Mouse (Mus musculus) forebrain, embryonic 16.5 days (tissue): Measurements from ENCODE around the gene Crim1. TPM values are rescaled to one million over a fixed set of nuclear protein-coding genes. Genes with fewer than 3 reads are reported as not detected.
A peak's percentile ranks its signal among the peaks of the same experiment; 100 is the strongest.

Source experiments
- ATAC-seq: fragments of 200-750 bp; cut with Nextera tagmentation; 2 replicates; pipeline ENCODE4 v1.8.0; 2017; ENCODE audit warnings: mild to moderate bottlenecking, moderate library complexity
- H3K27ac ChIP-seq: fragments of 300-500 bp; sonication (generic); 2 replicates; pipeline ENCODE4 v1.5.1; 2014; ENCODE audit warnings: low read length, control low read depth
- H3K27me3 ChIP-seq: fragments of 300-500 bp; sonication (generic); replicated peaks from 2 replicates; pipeline ENCODE4 v1.6.1; 2014; ENCODE audit warnings: low read length; ENCODE audit not compliant: control insufficient read depth, insufficient read depth
- H3K36me3 ChIP-seq: fragments of 300-500 bp; sonication (generic); 2 replicates; pipeline ENCODE4 v1.6.1; 2014; ENCODE audit not compliant: control insufficient read depth, insufficient read depth
- H3K4me1 ChIP-seq: fragments of 300-500 bp; sonication (generic); replicated peaks from 2 replicates; pipeline ENCODE4 v1.6.1; 2014; ENCODE audit warnings: low read length; ENCODE audit not compliant: control insufficient read depth, insufficient read depth
- H3K4me2 ChIP-seq: fragments of 300-500 bp; sonication (generic); 2 replicates; pipeline ENCODE4 v1.6.1; 2014; ENCODE audit warnings: mild to moderate bottlenecking, low read length, control low read depth
- H3K4me3 ChIP-seq: fragments of 300-500 bp; sonication (generic); replicated peaks from 2 replicates; pipeline ENCODE4 v1.5.1; 2014; ENCODE audit warnings: mild to moderate bottlenecking, low read length, control low read depth
- H3K9ac ChIP-seq: fragments of 300-500 bp; sonication (generic); replicated peaks from 2 replicates; pipeline ENCODE4 v1.6.1; 2014; ENCODE audit warnings: low read depth, low read length, control low read depth
- H3K9me3 ChIP-seq: fragments of 300-500 bp; sonication (generic); 2 replicates; pipeline ENCODE4 v1.6.1; 2016; ENCODE audit warnings: low read length; ENCODE audit not compliant: control insufficient read depth
- WGBS: fragments of 180-500 bp; shearing (Covaris S2); extraction: QIAGEN DNeasy Blood & Tissue Kit; methylation state at CpG from one replicate; pipeline ENCODE4 v1.1.7; 2014; 5-methylcytosine and 5-hydroxymethylcytosine counted together
- polyA plus RNA-seq: library from polyadenylated mRNA; unstranded; fragments of >200 nt; fragmentation: Nextera tagmentation; extraction: Ambion mirVana; gene quantifications from 2 replicates; pipeline ENCODE4 v1.2.1, GENCODE M21; 2015

Crim1 gene
- polyA plus RNA-seq, 1 experiment from 2014 or later: 9.9 TPM

- Histone ChIP-seq H3K9me3 (no peaks in the 10 kb centered on the region), H3K36me3 (no peaks in the 10 kb centered on the region), H3K9ac (no peak overlapping the region), H3K4me1 (no peaks in the 10 kb centered on the region), H3K4me2 (no peak overlapping the region), H3K27me3 (no peaks in the 10 kb centered on the region), H3K4me3 (no peak overlapping the region), H3K27ac (no peak overlapping the region)
- 71% methylated on average over 8 of the region's 8 CpGs for whole genome bisulfite sequencing
- no peak; the same call in 1 of the 2 replicates for ATAC-seq
Measured at GRCm38 (mm10) chr17:78298967-78299540, 99.0 kb downstream of the Crim1 start.

GRCm38 (mm10) chr17:78303053-78303452 lies 103.0 kb downstream of the Crim1 start:
- no peak overlapping the region for H3K9ac ChIP-seq
- no peaks in the 10 kb centered on the region for H3K9me3 ChIP-seq
- H3K36me3 ChIP-seq: no peaks in the 10 kb centered on the region
- no peak overlapping the region for H3K27ac ChIP-seq
- H3K4me1 ChIP-seq: no peaks in the 10 kb centered on the region
- 84% methylated on average over 2 of the region's 2 CpGs for WGBS
- no peak for ATAC-seq
- H3K4me3 ChIP-seq: no peak overlapping the region
- H3K27me3 ChIP-seq: no peaks in the 10 kb centered on the region
- H3K4me2 ChIP-seq: no peak overlapping the region

- ATAC-seq: no peak
- H3K36me3 ChIP-seq: no peaks in the 10 kb centered on the region
- 89% methylated on average over 13 of the region's 13 CpGs for WGBS
Measured at GRCm38 (mm10) chr17:78304059-78304458, 104.0 kb downstream of the Crim1 start.

GRCm38 (mm10) chr17:78306434-78306833 lies 106.4 kb downstream of the Crim1 start:
- H3K9ac ChIP-seq: no peak overlapping the region
- H3K4me1 ChIP-seq: no peaks in the 10 kb centered on the region
- H3K4me2 ChIP-seq: no peak overlapping the region
- 94% methylated on average over 9 of the region's 9 CpGs for WGBS
- ATAC-seq: no peak
- H3K9me3 ChIP-seq: 0 out of 2 replicates have a peak, but pooled peaks cover 2% of the 10 kb centered on the region
- H3K36me3 ChIP-seq: no peaks in the 10 kb centered on the region
- H3K27ac ChIP-seq: no peak overlapping the region
- H3K4me3 ChIP-seq: no peak overlapping the region
- H3K27me3 ChIP-seq: no peaks in the 10 kb centered on the region

More at GRCm38 (mm10) chr17:78304059-78304458, 104.0 kb downstream of the Crim1 start:
- Histone ChIP-seq H3K9ac (no peak overlapping the region), H3K4me1 (no peaks in the 10 kb centered on the region), H3K27ac (no peak overlapping the region), H3K9me3 (no peaks in the 10 kb centered on the region), H3K4me3 (no peak overlapping the region), H3K27me3 (no peaks in the 10 kb centered on the region), H3K4me2 (no peak overlapping the region)

GRCm38 (mm10) chr17:78308221-78308620 lies 108.2 kb downstream of the Crim1 start:
- H3K9me3 ChIP-seq: 0 out of 2 replicates have a peak, but pooled peaks cover 2% of the 10 kb centered on the region
- no peak overlapping the region for H3K27ac ChIP-seq
- no peak overlapping the region for H3K9ac ChIP-seq
- H3K36me3 ChIP-seq: no peaks in the 10 kb centered on the region
- H3K27me3 ChIP-seq: no peaks in the 10 kb centered on the region
- ATAC-seq: peak; percentile 33; the same call in 1 of the 2 replicates
- H3K4me1 ChIP-seq: peaks cover 3% of the 10 kb centered on the region; the same call in 1 of the 2 replicates
- WGBS: 73% methylated on average over 9 of the region's 9 CpGs
- no peak overlapping the region for H3K4me2 ChIP-seq
- H3K4me3 ChIP-seq: no peak overlapping the region

- Histone ChIP-seq H3K36me3 (no peaks in the 10 kb centered on the region), H3K27ac (no peak overlapping the region), H3K27me3 (no peaks in the 10 kb centered on the region), H3K4me3 (no peak overlapping the region), H3K9ac (no peak overlapping the region), H3K9me3 (0 out of 2 replicates have a peak, but pooled peaks cover 2% of the 10 kb centered on the region), H3K4me2 (no peak overlapping the region), H3K4me1 (peaks cover 7% of the 10 kb centered on the region)
- WGBS: 62% methylated on average over 12 of the region's 12 CpGs
- peak; percentile 62 for ATAC-seq
Measured at GRCm38 (mm10) chr17:78313006-78313405, 113.0 kb downstream of the Crim1 start.

- 0 out of 2 replicates have a peak, but pooled peaks cover 2% of the 10 kb centered on the region for H3K9me3 ChIP-seq
- H3K4me1 ChIP-seq: peaks cover 7% of the 10 kb centered on the region
- no peaks in the 10 kb centered on the region for H3K36me3 ChIP-seq
- no peak overlapping the region for H3K4me3 ChIP-seq
- WGBS: 51% methylated on average over 5 of the region's 5 CpGs
- no peak overlapping the region for H3K9ac ChIP-seq
- no peak overlapping the region for H3K4me2 ChIP-seq
- H3K27me3 ChIP-seq: no peaks in the 10 kb centered on the region
- 0 out of 2 replicates have a peak, but pooled peaks have one; percentile 6 for ATAC-seq
- no peak overlapping the region for H3K27ac ChIP-seq
Measured at GRCm38 (mm10) chr17:78313612-78314011, 113.6 kb downstream of the Crim1 start.

GRCm38 (mm10) chr17:78315659-78316058 lies 115.6 kb downstream of the Crim1 start:
- H3K27ac ChIP-seq: no peak overlapping the region
- H3K9me3 ChIP-seq: 0 out of 2 replicates have a peak, but pooled peaks cover 2% of the 10 kb centered on the region
- no peak overlapping the region for H3K4me3 ChIP-seq
- H3K27me3 ChIP-seq: no peaks in the 10 kb centered on the region
- H3K4me1 ChIP-seq: peaks cover 7% of the 10 kb centered on the region
- H3K4me2 ChIP-seq: no peak overlapping the region
- H3K36me3 ChIP-seq: no peaks in the 10 kb centered on the region
- 71% methylated on average over 11 of the region's 11 CpGs for WGBS
- no peak overlapping the region for H3K9ac ChIP-seq
- ATAC-seq: no peak

GRCm38 (mm10) chr17:78317381-78317780 lies 117.3 kb downstream of the Crim1 start:
- H3K36me3 ChIP-seq: no peaks in the 10 kb centered on the region
- peaks cover 7% of the 10 kb centered on the region for H3K4me1 ChIP-seq
- no peak for ATAC-seq
- H3K9ac ChIP-seq: no peak overlapping the region
- 65% methylated on average over 5 of the region's 5 CpGs for WGBS
- no peaks in the 10 kb centered on the region for H3K9me3 ChIP-seq
- H3K4me3 ChIP-seq: no peak overlapping the region
- no peak overlapping the region for H3K4me2 ChIP-seq
- no peaks in the 10 kb centered on the region for H3K27me3 ChIP-seq
- H3K27ac ChIP-seq: no peak overlapping the region
